Mouse (Mus musculus): ENCODE data around the gene Prss32.

The Prss32 gene

GRCm38 (mm10) chr17:23843812-23844273 lies at the start of gene Prss32, which contains the start of gene Prss41:
TSS of gene Prss32 (plus strand) at chr17:23843855.
TSS of gene Prss41 (minus strand) at chr17:23844172.
- peak; percentile 37 to 54 for DNase-seq (ENCODE audit: low spot score in 2 of 2)

DNA sequence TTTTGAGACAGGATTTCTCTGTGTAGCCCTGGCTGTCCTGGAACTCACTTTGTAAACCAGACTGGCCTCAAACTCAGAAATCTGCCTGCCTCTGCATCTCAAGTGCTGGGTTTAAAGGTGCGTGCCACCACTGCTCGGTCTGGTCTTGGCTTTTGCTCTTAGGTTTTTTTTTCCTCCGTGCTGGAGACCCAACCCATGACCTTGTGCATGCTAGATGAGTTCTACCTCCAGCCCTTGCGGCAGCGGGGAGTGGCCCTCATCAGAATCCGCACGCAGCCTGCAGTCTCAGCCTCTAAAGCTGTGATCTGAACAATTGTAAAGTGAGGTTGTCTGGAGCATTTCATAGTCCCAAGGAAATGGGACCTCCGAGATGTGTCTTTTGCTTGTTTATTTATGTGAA lies 48.3 kb upstream of the Prss32 start:
- peak in 1 of 2 experiments; percentile 16 for DNase-seq (ENCODE audit: low spot score in 2 of 2)

- DNase-seq (ENCODE audit: low spot score in 2 of 2), result peak in 1 of 2 experiments; percentile 2
Measured at GRCm38 (mm10) chr17:23797316-23797715, 46.3 kb upstream of the Prss32 start.

DNA sequence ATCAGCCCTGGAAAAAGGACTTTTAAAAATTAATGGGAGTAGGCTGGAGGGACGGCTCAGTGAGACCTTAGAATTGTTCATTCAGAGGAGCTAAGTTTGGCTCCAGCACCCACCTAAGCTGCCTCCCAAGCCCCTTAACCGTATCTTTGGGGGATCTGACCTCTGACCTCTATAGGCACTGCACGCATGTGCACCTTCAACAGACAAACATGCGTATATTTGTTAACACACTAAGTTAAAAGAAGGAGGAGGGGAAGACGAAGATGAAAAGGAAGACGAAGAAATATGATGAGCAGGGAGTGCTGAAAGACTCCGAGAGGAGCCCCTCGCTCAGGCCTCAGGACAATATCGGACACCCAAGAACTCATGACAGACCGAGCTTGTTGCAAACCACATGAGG lies 42.0 kb upstream of the Prss32 start:
- DNase-seq (ENCODE audit: low spot score in 2 of 2), result peak in 1 of 2 experiments; percentile 19

DNA sequence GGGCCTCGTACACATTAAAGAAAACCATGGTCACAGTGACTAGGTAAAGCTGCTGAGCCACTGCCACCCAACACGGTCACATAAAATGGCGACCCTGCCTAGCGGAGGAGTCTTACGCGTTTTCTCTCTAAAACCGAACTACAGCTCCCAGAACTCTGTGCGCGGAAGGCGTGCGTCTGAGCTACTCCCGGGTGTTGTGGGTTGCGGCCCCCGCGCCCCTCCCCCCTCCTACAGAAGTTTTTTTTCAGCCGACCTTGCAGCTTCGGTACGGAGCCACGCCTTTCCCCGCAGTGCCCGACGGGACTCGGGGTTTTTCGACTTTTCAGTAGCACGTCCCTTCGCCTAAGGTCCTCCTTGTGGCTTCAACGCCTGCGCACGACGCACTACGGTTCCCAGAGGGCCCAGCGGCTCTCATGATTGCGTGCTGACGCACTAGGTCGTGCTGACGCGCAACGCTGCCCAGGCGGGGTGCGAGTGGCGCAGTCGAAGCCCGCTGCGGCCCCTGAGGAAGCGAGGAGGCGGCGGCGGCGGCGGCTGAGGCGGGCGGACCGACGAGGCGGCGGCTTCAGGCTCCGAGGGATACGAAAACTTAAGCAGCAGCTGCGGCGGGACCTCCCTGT lies 40.8 kb upstream of the Prss32 start:
- DNase-seq (ENCODE audit: low spot score in 2 of 2), result peak; percentile 99

DNA sequence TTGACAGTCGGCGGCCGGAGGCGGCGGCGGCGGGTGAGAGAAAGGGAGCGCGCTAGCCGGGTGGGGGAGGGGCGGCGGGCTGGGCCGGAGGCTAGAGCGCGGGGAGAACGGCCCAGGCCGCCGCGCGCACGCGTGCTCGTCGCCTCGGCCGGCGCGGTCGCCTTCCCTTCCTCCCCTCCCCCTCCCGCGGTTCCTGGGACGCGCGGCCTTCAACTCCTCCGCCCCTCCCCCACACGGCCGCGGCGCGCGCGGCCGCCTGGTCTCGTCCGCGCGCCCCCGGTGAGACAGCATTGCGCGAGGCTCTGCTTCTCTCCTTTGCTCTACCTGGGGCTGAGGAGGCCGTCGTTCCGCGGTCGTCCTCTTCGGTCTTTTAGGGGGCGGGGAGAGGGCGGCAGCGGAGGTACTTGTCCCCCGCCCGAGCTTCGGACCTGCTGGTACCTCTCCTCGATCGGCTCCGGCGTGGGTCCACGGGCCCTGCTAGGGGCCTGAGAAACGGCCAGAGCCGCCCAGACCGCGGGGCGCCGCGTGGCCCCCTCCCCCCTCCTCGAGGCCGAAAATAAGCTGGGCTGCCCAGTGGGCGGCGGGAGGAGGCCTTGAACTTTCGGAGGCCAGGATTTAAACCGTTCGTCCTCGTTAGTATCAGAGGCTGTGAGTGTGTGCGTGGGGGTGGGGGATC lies 40.2 kb upstream of the Prss32 start:
- peak; percentile 81 to 88 for DNase-seq (ENCODE audit: low spot score in 2 of 2)

DNA sequence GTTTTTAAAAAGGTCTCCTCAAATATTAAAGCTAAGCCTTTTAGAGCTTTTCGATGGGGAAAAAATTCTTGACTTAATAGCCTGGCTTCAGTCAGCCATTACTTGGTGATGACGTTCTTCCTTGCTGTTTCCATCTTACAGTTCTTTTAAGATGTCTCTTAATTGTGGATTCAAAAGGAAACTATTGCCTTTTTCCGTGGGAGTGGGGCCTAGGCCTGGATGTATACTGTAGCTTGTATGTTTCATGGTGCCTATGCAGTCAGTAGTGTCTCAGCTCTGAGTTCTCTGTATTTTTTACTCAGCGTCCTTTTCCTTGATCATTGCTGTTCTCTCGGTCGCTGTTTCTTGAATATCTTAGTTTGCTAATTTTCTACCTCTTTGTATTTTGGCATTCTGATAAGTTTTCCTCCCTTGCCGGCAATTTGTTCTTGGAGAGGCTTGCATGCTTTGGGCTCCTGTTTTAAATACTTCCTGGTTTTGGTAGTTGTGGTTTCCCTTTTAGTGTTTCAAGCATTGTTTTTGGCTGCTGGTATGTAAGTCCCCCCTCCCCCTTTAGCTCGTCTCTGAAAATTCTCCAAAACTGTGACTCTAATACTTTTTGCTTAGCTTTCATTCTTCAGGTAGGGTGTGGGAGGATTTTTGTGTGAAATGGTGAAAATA lies 39.1 kb upstream of the Prss32 start:
- no peak for DNase-seq (ENCODE audit: low spot score in 2 of 2)

DNA sequence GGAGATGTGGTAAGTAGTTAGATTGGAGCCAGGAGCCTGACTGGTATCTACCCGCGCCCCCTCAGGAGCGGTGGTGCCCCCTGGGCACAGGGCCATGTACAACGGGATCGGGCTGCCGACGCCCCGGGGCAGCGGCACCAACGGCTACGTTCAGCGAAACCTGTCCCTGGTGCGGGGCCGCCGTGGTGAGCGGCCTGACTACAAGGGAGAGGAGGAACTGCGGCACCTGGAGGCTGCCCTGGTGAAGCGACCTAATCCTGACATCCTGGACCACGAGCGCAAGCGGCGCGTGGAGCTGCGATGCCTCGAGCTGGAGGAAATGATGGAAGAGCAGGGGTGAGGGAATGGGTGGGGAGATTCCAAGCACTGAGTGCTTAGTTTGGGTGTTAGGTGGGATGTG lies 36.8 kb upstream of the Prss32 start:
- no peak for DNase-seq (ENCODE audit: low spot score in 2 of 2)

- DNase-seq (ENCODE audit: low spot score in 2 of 2), result no peak
Measured at GRCm38 (mm10) chr17:23807918-23808317, 35.7 kb upstream of the Prss32 start.

DNA sequence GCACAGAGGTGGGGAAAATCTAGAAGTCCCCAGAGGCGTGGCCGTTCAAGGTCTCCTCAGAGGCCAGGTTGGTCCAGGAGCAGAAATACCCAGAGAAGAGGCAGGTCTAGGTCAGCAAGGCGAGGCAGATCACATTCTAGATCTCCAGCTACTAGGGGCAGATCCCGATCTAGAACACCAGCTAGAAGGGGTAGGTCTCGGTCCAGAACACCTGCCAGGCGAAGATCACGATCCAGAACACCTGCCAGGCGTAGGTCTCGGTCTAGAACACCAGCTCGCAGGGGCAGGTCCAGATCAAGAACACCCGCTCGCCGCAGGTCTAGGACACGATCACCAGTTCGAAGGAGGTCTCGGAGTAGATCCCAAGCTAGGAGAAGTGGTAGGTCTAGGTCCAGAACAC lies 28.0 kb upstream of the Prss32 start:
- no peak for DNase-seq (ENCODE audit: low spot score in 2 of 2)

DNA sequence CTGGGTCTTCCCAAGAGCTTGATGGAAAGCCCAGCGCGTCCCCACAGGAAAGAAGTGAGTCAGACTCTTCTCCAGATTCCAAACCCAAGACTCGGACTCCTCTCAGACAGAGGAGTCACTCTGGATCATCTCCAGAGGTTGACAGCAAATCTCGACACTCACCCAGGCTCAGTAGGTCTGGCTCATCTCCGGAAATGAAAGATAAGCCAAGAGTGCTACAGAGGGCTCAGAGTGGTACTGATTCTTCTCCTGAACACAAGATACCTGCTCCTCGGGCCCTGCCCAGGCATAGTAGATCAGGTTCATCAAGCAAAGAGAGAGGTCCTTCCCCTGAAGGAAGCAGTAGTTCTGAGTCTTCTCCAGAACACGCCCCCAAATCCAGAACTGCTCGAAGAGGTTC lies 25.1 kb upstream of the Prss32 start:
- DNase-seq (ENCODE audit: low spot score in 2 of 2), result no peak

- DNase-seq (ENCODE audit: low spot score in 2 of 2), result no peak
Measured at GRCm38 (mm10) chr17:23819235-23819634, 24.4 kb upstream of the Prss32 start.

- DNase-seq (ENCODE audit: low spot score in 2 of 2), result no peak
Measured at GRCm38 (mm10) chr17:23820731-23821130, 22.9 kb upstream of the Prss32 start.

GRCm38 (mm10) chr17:23822094-23822493 lies 21.6 kb upstream of the Prss32 start:
- no peak for DNase-seq (ENCODE audit: low spot score in 2 of 2)

GRCm38 (mm10) chr17:23823018-23823417 lies 20.6 kb upstream of the Prss32 start:
- no peak for DNase-seq (ENCODE audit: low spot score in 2 of 2)

GRCm38 (mm10) chr17:23823614-23824013 lies 20.0 kb upstream of the Prss32 start:
- DNase-seq (ENCODE audit: low spot score in 2 of 2), result no peak

DNA sequence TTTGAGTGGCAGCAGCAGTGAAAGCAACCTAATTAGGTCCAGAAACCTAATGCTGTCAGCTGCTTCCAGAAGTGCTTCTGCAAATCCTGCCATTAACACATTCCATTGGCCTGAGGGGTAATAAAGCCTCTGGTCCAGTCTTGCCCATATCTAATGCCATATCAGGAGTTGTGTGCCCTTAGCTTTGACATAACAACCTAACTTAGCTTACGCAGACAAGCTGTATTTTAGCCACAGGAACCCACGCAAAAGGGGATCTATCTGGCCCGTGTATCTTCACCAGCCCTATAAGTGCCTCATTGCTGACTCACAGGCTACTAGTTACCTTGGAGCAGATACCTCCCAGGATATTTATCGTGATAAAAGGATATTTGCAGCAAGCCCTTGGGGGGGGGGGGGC lies 18.1 kb upstream of the Prss32 start:
- DNase-seq (ENCODE audit: low spot score in 2 of 2), result no peak

DNA sequence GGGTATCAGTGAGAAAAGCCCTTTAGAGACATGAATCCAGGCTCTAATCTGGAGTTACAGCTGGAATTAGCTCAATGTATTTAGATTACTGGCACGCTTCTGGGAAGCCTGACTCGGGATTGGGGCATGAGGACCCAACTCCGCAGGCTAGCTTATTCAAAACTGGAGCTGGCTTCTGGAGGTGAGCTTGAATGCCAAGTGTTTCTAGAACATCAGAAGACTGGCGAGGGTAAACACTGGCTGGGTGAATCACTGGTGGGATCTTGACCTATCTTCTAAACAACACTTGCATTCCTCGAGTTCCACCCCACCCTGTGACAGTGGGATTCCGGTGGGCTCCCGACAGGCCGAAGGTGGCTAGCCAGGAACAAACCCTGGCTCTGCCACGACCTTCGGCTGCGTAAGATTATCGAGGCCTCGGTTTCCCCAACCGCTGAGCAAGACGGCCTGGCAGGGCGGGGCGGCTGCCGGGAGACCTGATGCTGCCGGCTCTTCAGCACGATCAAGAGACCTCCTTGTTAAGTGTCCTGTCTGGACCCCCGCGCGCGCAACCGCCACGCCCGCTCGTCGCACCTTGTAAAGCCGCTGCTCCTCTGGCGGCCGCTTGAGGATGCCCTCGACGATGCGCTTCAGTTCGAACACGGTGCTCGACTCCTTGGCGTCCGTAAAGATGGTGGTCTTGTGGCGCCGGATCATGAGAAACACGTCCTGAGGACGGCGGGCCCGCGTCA lies 15.2 kb upstream of the Prss32 start:
- peak; percentile 67 to 75 for DNase-seq (ENCODE audit: low spot score in 2 of 2)

GRCm38 (mm10) chr17:23829064-23829619 lies 14.5 kb upstream of the Prss32 start, which contains the start of gene Elob:
TSS of gene Elob (minus strand) at chr17:23829136.
- peak; percentile 92 to 94 for DNase-seq (ENCODE audit: low spot score in 2 of 2)

- DNase-seq (ENCODE audit: low spot score in 2 of 2), result no peak
Measured at GRCm38 (mm10) chr17:23831201-23831600, 12.5 kb upstream of the Prss32 start.

- no peak for DNase-seq (ENCODE audit: low spot score in 2 of 2)
Measured at GRCm38 (mm10) chr17:23836006-23836575, 7.6 kb upstream of the Prss32 start, which contains the start of gene Prss33. TSS of gene Prss33 (minus strand) at chr17:23836056.
